Mouse (Mus musculus): ENCODE results near the gene Agfg2. TPM values are rescaled to one million over a fixed set of nuclear protein-coding genes. Genes with fewer than 3 reads are reported as not detected.
A peak's percentile ranks its signal among the peaks of the same experiment; 100 is the strongest.

The Agfg2 gene
- polyA plus RNA-seq, 1 experiment from 2014 or later, result 14.8 TPM

GRCm38 (mm10) chr5:137610548-137611244 is 73.8 kb downstream of the Agfg2 start:
- H3K27ac ChIP-seq (ENCODE audit: low read depth, low read length), result peak overlapping the region; percentile 91
- peak overlapping the region; percentile 44; the same call in 1 of the 2 replicates for H3K9ac ChIP-seq (ENCODE audit: low read depth, low read length)
- H3K4me3 ChIP-seq (ENCODE audit: low read length), result peak overlapping the region; percentile 35
- peaks cover 16% of the 10 kb centered on the region; the same call in 1 of the 2 replicates for H3K36me3 ChIP-seq (ENCODE audit: control insufficient read depth, insufficient read depth, low read length)
- no peaks in the 10 kb centered on the region for H3K27me3 ChIP-seq (ENCODE audit: control insufficient read depth, insufficient read depth, low read length)
- peak; percentile 60 for ATAC-seq (ENCODE audit: low FRiP score, low TSS enrichment)
- no peaks in the 10 kb centered on the region for H3K9me3 ChIP-seq (ENCODE audit: control insufficient read depth, low read length)
- H3K4me2 ChIP-seq (replicated peaks; ENCODE audit: low read depth, low read length), result peak overlapping the region; percentile 49
- H3K4me1 ChIP-seq (ENCODE audit: control insufficient read depth, insufficient read depth, low read length), result peaks cover 52% of the 10 kb centered on the region
- WGBS, result 4% methylated on average over 12 of the region's 12 CpGs

- WGBS, result 46% methylated on average over 4 of the region's 4 CpGs
- ATAC-seq (ENCODE audit: low FRiP score, low TSS enrichment), result no peak
These were observed 74.5 kb downstream of the Agfg2 start for GRCm38 (mm10) chr5:137610056-137610455.

GRCm38 (mm10) chr5:137609292-137609691 is 75.2 kb downstream of the Agfg2 start:
- Histone ChIP-seq H3K36me3 (ENCODE audit: control insufficient read depth, insufficient read depth, low read length) (peaks cover 17% of the 10 kb centered on the region; the same call in 1 of the 2 replicates), H3K4me2 (replicated peaks; ENCODE audit: low read depth, low read length) (peak overlapping the region; percentile 41; the same call in 1 of the 2 replicates), H3K27ac (ENCODE audit: low read depth, low read length) (no peak overlapping the region), H3K27me3 (ENCODE audit: control insufficient read depth, insufficient read depth, low read length) (no peaks in the 10 kb centered on the region), H3K4me3 (ENCODE audit: low read length) (peak overlapping the region; percentile 35; the same call in 1 of the 2 replicates), H3K9ac (ENCODE audit: low read depth, low read length) (no peak overlapping the region), H3K9me3 (ENCODE audit: control insufficient read depth, low read length) (no peaks in the 10 kb centered on the region), H3K4me1 (ENCODE audit: control insufficient read depth, insufficient read depth, low read length) (peaks cover 52% of the 10 kb centered on the region)
- no peak for ATAC-seq (ENCODE audit: low FRiP score, low TSS enrichment)
- WGBS, result 44% methylated on average over 3 of the region's 3 CpGs

More at GRCm38 (mm10) chr5:137610056-137610455, 74.5 kb downstream of the Agfg2 start:
- Histone ChIP-seq H3K36me3 (ENCODE audit: control insufficient read depth, insufficient read depth, low read length) (peaks cover 16% of the 10 kb centered on the region; the same call in 1 of the 2 replicates), H3K4me1 (ENCODE audit: control insufficient read depth, insufficient read depth, low read length) (peaks cover 52% of the 10 kb centered on the region), H3K27ac (ENCODE audit: low read depth, low read length) (0 out of 2 replicates have a peak overlapping the region, but pooled peaks have one; percentile 42), H3K9ac (ENCODE audit: low read depth, low read length) (peak overlapping the region; percentile 28; the same call in 1 of the 2 replicates), H3K4me3 (ENCODE audit: low read length) (peak overlapping the region; percentile 35), H3K4me2 (replicated peaks; ENCODE audit: low read depth, low read length) (peak overlapping the region; percentile 49), H3K9me3 (ENCODE audit: control insufficient read depth, low read length) (no peaks in the 10 kb centered on the region), H3K27me3 (ENCODE audit: control insufficient read depth, insufficient read depth, low read length) (no peaks in the 10 kb centered on the region)

GRCm38 (mm10) chr5:137608654-137609190 is 75.8 kb downstream of the Agfg2 start:
- Histone ChIP-seq H3K27me3 (ENCODE audit: control insufficient read depth, insufficient read depth, low read length) (no peaks in the 10 kb centered on the region), H3K27ac (ENCODE audit: low read depth, low read length) (no peak overlapping the region), H3K4me3 (ENCODE audit: low read length) (peak overlapping the region; percentile 18; the same call in 1 of the 2 replicates), H3K4me2 (replicated peaks; ENCODE audit: low read depth, low read length) (peak overlapping the region; percentile 41), H3K4me1 (ENCODE audit: control insufficient read depth, insufficient read depth, low read length) (peaks cover 51% of the 10 kb centered on the region), H3K9ac (ENCODE audit: low read depth, low read length) (peak overlapping the region; percentile 35; the same call in 1 of the 2 replicates), H3K9me3 (ENCODE audit: control insufficient read depth, low read length) (no peaks in the 10 kb centered on the region), H3K36me3 (ENCODE audit: control insufficient read depth, insufficient read depth, low read length) (peaks cover 23% of the 10 kb centered on the region; the same call in 1 of the 2 replicates)
- ATAC-seq (ENCODE audit: low FRiP score, low TSS enrichment), result no peak
- WGBS, result 13% methylated on average over 21 of the region's 23 CpGs

- no peak overlapping the region for H3K27ac ChIP-seq (ENCODE audit: low read depth, low read length)
- peak overlapping the region; percentile 18; the same call in 1 of the 2 replicates for H3K4me3 ChIP-seq (ENCODE audit: low read length)
- no peaks in the 10 kb centered on the region for H3K9me3 ChIP-seq (ENCODE audit: control insufficient read depth, low read length)
- WGBS, result 17% methylated on average over 24 of the region's 26 CpGs
- H3K36me3 ChIP-seq (ENCODE audit: control insufficient read depth, insufficient read depth, low read length), result peaks cover 23% of the 10 kb centered on the region; the same call in 1 of the 2 replicates
- peak overlapping the region; percentile 41 for H3K4me2 ChIP-seq (replicated peaks; ENCODE audit: low read depth, low read length)
- H3K9ac ChIP-seq (ENCODE audit: low read depth, low read length), result peak overlapping the region; percentile 35
- H3K27me3 ChIP-seq (ENCODE audit: control insufficient read depth, insufficient read depth, low read length), result no peaks in the 10 kb centered on the region
- peaks cover 44% of the 10 kb centered on the region for H3K4me1 ChIP-seq (ENCODE audit: control insufficient read depth, insufficient read depth, low read length)
- no peak for ATAC-seq (ENCODE audit: low FRiP score, low TSS enrichment)
These were observed 76.5 kb downstream of the Agfg2 start for GRCm38 (mm10) chr5:137607860-137608653.

GRCm38 (mm10) chr5:137601365-137601729 is 83.2 kb downstream of the Agfg2 start:
- H3K27ac ChIP-seq (ENCODE audit: low read depth, low read length), result peak overlapping the region; percentile 59
- H3K9ac ChIP-seq (ENCODE audit: low read depth, low read length), result peak overlapping the region; percentile 78
- ATAC-seq (ENCODE audit: low FRiP score, low TSS enrichment), result no peak
- peak overlapping the region; percentile 63 for H3K4me2 ChIP-seq (replicated peaks; ENCODE audit: low read depth, low read length)
- no peaks in the 10 kb centered on the region for H3K27me3 ChIP-seq (ENCODE audit: control insufficient read depth, insufficient read depth, low read length)
- H3K36me3 ChIP-seq (ENCODE audit: control insufficient read depth, insufficient read depth, low read length), result peaks cover 18% of the 10 kb centered on the region; the same call in 1 of the 2 replicates
- WGBS, result under 1% methylated on average over 22 of the region's 22 CpGs
- peak overlapping the region; percentile 79 for H3K4me3 ChIP-seq (ENCODE audit: low read length)
- H3K4me1 ChIP-seq (ENCODE audit: control insufficient read depth, insufficient read depth, low read length), result peaks cover 17% of the 10 kb centered on the region
- no peaks in the 10 kb centered on the region for H3K9me3 ChIP-seq (ENCODE audit: control insufficient read depth, low read length)

GRCm38 (mm10) chr5:137600619-137601364 is 83.7 kb downstream of the Agfg2 start, which contains the start of gene Mospd3:
Gene Mospd3, minus strand, starts transcription at chr5:137601058.
- Histone ChIP-seq H3K4me3 (ENCODE audit: low read length) (peak within 1 kb of the TSS; percentile 79), H3K9ac (ENCODE audit: low read depth, low read length) (peak within 1 kb of the TSS; percentile 78), H3K27ac (ENCODE audit: low read depth, low read length) (peak within 1 kb of the TSS; percentile 80), H3K9me3 (ENCODE audit: control insufficient read depth, low read length) (no peaks in the 10 kb centered on the region), H3K36me3 (ENCODE audit: control insufficient read depth, insufficient read depth, low read length) (peaks cover 13% of the 10 kb centered on the region; the same call in 1 of the 2 replicates), H3K27me3 (ENCODE audit: control insufficient read depth, insufficient read depth, low read length) (no peaks in the 10 kb centered on the region), H3K4me1 (ENCODE audit: control insufficient read depth, insufficient read depth, low read length) (peaks cover 17% of the 10 kb centered on the region), H3K4me2 (replicated peaks; ENCODE audit: low read depth, low read length) (peak within 1 kb of the TSS; percentile 97)
- under 1% methylated on average over 41 of the region's 41 CpGs for WGBS
- ATAC-seq (ENCODE audit: low FRiP score, low TSS enrichment), result peak; percentile 93
